Mouse (Mus musculus): ENCODE results near the gene Atad1. TPM values are rescaled to one million over a fixed set of nuclear protein-coding genes. Genes with fewer than 3 reads are reported as not detected.

Gene Atad1
- polyA plus RNA-seq, 1 experiment, result 25.0 TPM

GRCm38 (mm10) chr19:32756636-32756899 lies 17.0 kb upstream of the Atad1 start:
- Histone ChIP-seq H3K4me3 (ENCODE audit: insufficient read depth, low read depth, low read length) (peak overlapping the region; percentile 67), H3K36me3 (ENCODE audit: control insufficient read depth, insufficient read depth, low read length) (no peaks in the 10 kb centered on the region), H3K27ac (ENCODE audit: insufficient read depth, low read depth, low read length) (peak overlapping the region; percentile 94), H3K4me1 (ENCODE audit: control insufficient read depth, insufficient read depth, low read length) (peaks cover 4% of the 10 kb centered on the region; the same call in 1 of the 2 replicates), H3K27me3 (replicated peaks; ENCODE audit: control insufficient read depth, insufficient read depth, low read length) (no peaks in the 10 kb centered on the region)
- TF ChIP-seq POLR2A (IDR thresholded peaks at IDR 0.05; ENCODE audit: low read depth, low read length) (no peak), CTCF (conservative IDR thresholded peaks at IDR 0.05; ENCODE audit: insufficient read depth, insufficient read length, low read depth, low read length) (no peak)
- DNase-seq, result no peak
- WGBS, result under 1% methylated on average over 14 of the region's 14 CpGs

- Histone ChIP-seq H3K4me3 (ENCODE audit: insufficient read depth, low read depth, low read length) (peak overlapping the region; percentile 67), H3K36me3 (ENCODE audit: control insufficient read depth, insufficient read depth, low read length) (no peaks in the 10 kb centered on the region), H3K4me1 (ENCODE audit: control insufficient read depth, insufficient read depth, low read length) (peaks cover 4% of the 10 kb centered on the region; the same call in 1 of the 2 replicates), H3K27ac (ENCODE audit: insufficient read depth, low read depth, low read length) (peak overlapping the region; percentile 98), H3K27me3 (replicated peaks; ENCODE audit: control insufficient read depth, insufficient read depth, low read length) (no peaks in the 10 kb centered on the region)
- DNase-seq, result peak; percentile 98
- WGBS, result under 1% methylated on average over 53 of the region's 53 CpGs
- TF ChIP-seq POLR2A (IDR thresholded peaks at IDR 0.05; ENCODE audit: low read depth, low read length) (peak; percentile 87), CTCF (conservative IDR thresholded peaks at IDR 0.05; ENCODE audit: insufficient read depth, insufficient read length, low read depth, low read length) (peak; percentile 53; the same call in 1 of the 2 replicates)
Measured at GRCm38 (mm10) chr19:32755792-32756635, 16.4 kb upstream of the Atad1 start.

- 13% methylated on average over 12 of the region's 12 CpGs for WGBS
- H3K27me3 ChIP-seq (replicated peaks; ENCODE audit: control insufficient read depth, insufficient read depth, low read length), result no peaks in the 10 kb centered on the region
- no peak for DNase-seq
Measured at GRCm38 (mm10) chr19:32755104-32755791, 15.7 kb upstream of the Atad1 start.

GRCm38 (mm10) chr19:32754188-32755000 lies 14.8 kb upstream of the Atad1 start:
- no peak for TF ChIP-seq POLR2A (IDR thresholded peaks at IDR 0.05; ENCODE audit: low read depth, low read length)
- TF ChIP-seq CTCF (conservative IDR thresholded peaks at IDR 0.05; ENCODE audit: insufficient read depth, insufficient read length, low read depth, low read length), result no peak
- Histone ChIP-seq H3K36me3 (ENCODE audit: control insufficient read depth, insufficient read depth, low read length) (no peaks in the 10 kb centered on the region), H3K4me1 (ENCODE audit: control insufficient read depth, insufficient read depth, low read length) (no peaks in the 10 kb centered on the region), H3K4me3 (ENCODE audit: insufficient read depth, low read depth, low read length) (no peak overlapping the region), H3K27ac (ENCODE audit: insufficient read depth, low read depth, low read length) (no peak overlapping the region), H3K27me3 (replicated peaks; ENCODE audit: control insufficient read depth, insufficient read depth, low read length) (no peaks in the 10 kb centered on the region)
- no peak for DNase-seq
- WGBS, result 57% methylated on average over 15 of the region's 15 CpGs

More at GRCm38 (mm10) chr19:32755104-32755791, 15.7 kb upstream of the Atad1 start:
- no peaks in the 10 kb centered on the region for H3K36me3 ChIP-seq (ENCODE audit: control insufficient read depth, insufficient read depth, low read length)
- TF ChIP-seq CTCF (conservative IDR thresholded peaks at IDR 0.05; ENCODE audit: insufficient read depth, insufficient read length, low read depth, low read length), result no peak
- no peak for TF ChIP-seq POLR2A (IDR thresholded peaks at IDR 0.05; ENCODE audit: low read depth, low read length)
- peak overlapping the region; percentile 98; the same call in 1 of the 2 replicates for H3K27ac ChIP-seq (ENCODE audit: insufficient read depth, low read depth, low read length)
- peak overlapping the region; percentile 67 for H3K4me3 ChIP-seq (ENCODE audit: insufficient read depth, low read depth, low read length)
- H3K4me1 ChIP-seq (ENCODE audit: control insufficient read depth, insufficient read depth, low read length), result no peaks in the 10 kb centered on the region

- H3K36me3 ChIP-seq (ENCODE audit: control insufficient read depth, insufficient read depth, low read length), result no peaks in the 10 kb centered on the region
- DNase-seq, result no peak
- TF ChIP-seq POLR2A (IDR thresholded peaks at IDR 0.05; ENCODE audit: low read depth, low read length), result no peak
- no peak for TF ChIP-seq CTCF (conservative IDR thresholded peaks at IDR 0.05; ENCODE audit: insufficient read depth, insufficient read length, low read depth, low read length)
- 88% methylated on average over 3 of the region's 3 CpGs for WGBS
- no peaks in the 10 kb centered on the region for H3K27me3 ChIP-seq (replicated peaks; ENCODE audit: control insufficient read depth, insufficient read depth, low read length)
- H3K4me3 ChIP-seq (ENCODE audit: insufficient read depth, low read depth, low read length), result no peak overlapping the region
- no peaks in the 10 kb centered on the region for H3K4me1 ChIP-seq (ENCODE audit: control insufficient read depth, insufficient read depth, low read length)
- H3K27ac ChIP-seq (ENCODE audit: insufficient read depth, low read depth, low read length), result no peak overlapping the region
Measured at GRCm38 (mm10) chr19:32753386-32753785, 13.8 kb upstream of the Atad1 start.

- DNase-seq, result no peak
- 93% methylated on average over 6 of the region's 6 CpGs for WGBS
Measured at GRCm38 (mm10) chr19:32752357-32752756, 12.8 kb upstream of the Atad1 start.

More at GRCm38 (mm10) chr19:32752357-32752756, 12.8 kb upstream of the Atad1 start:
- TF ChIP-seq POLR2A (IDR thresholded peaks at IDR 0.05; ENCODE audit: low read depth, low read length) (no peak), CTCF (conservative IDR thresholded peaks at IDR 0.05; ENCODE audit: insufficient read depth, insufficient read length, low read depth, low read length) (no peak)
- Histone ChIP-seq H3K36me3 (ENCODE audit: control insufficient read depth, insufficient read depth, low read length) (no peaks in the 10 kb centered on the region), H3K4me3 (ENCODE audit: insufficient read depth, low read depth, low read length) (no peak overlapping the region), H3K4me1 (ENCODE audit: control insufficient read depth, insufficient read depth, low read length) (no peaks in the 10 kb centered on the region), H3K27me3 (replicated peaks; ENCODE audit: control insufficient read depth, insufficient read depth, low read length) (no peaks in the 10 kb centered on the region), H3K27ac (ENCODE audit: insufficient read depth, low read depth, low read length) (no peak overlapping the region)

Data from kidney, adult 2 months (tissue).